Mouse (Mus musculus): Measurements from ENCODE around the gene Serpina3b. TPM values are rescaled to one million over a fixed set of nuclear protein-coding genes. Genes with fewer than 3 reads are reported as not detected.
"Not testable (repeated sequence)": the region's sequence is repeated elsewhere in the genome, so short reads cannot be mapped to it uniquely, and the experiment has no call there.

Serpina3b gene
- polyA plus RNA-seq, 1 experiment from 2014 or later, result 0.73 TPM

GRCm38 (mm10) chr12:104108507-104108906 lies 19.3 kb upstream of the Serpina3b start:
- no peak overlapping the region for H3K4me3 ChIP-seq (ENCODE audit: low read depth, low read length)
- no peaks in the 10 kb centered on the region for H3K27me3 ChIP-seq (ENCODE audit: insufficient read depth, low read length)
- ATAC-seq (no peak), DNase-seq (no peak)
- no peak overlapping the region for H3K9ac ChIP-seq (replicated peaks)
- no peaks in the 10 kb centered on the region for H3K36me3 ChIP-seq (replicated peaks; ENCODE audit: insufficient read depth, low read length)
- WGBS (ENCODE audit: insufficient replicate concordance), result 49% methylated on average over 2 of the region's 2 CpGs
- H3K4me2 ChIP-seq (ENCODE audit: low read depth, low read length), result no peak overlapping the region
- no peak for TF ChIP-seq EP300 (IDR thresholded peaks at IDR 0.05; ENCODE audit: low read depth)
- TF ChIP-seq CTCF (IDR thresholded peaks at IDR 0.05; ENCODE audit: low read depth), result no peak
- H3K4me1 ChIP-seq (ENCODE audit: insufficient read depth), result peaks cover 21% of the 10 kb centered on the region
- no peaks in the 10 kb centered on the region for H3K9me3 ChIP-seq (ENCODE audit: low read length)
- H3K27ac ChIP-seq (ENCODE audit: low read depth), result peak overlapping the region; percentile 30; the same call in 1 of the 2 replicates

GRCm38 (mm10) chr12:104112333-104112732 lies 15.5 kb upstream of the Serpina3b start, which contains the start of gene Serpina3a:
Gene Serpina3a, plus strand, starts transcription at chr12:104112724.
- 82% methylated on average over 11 of the region's 11 CpGs for WGBS (ENCODE audit: insufficient replicate concordance)

GRCm38 (mm10) chr12:104114921-104115579 lies 12.7 kb upstream of the Serpina3b start:
- H3K9me3 ChIP-seq (ENCODE audit: low read length), result no peaks in the 10 kb centered on the region
- DNase-seq (no peak), ATAC-seq (no peak)
- 52% methylated on average over 3 of the region's 3 CpGs for WGBS (ENCODE audit: insufficient replicate concordance)
- no peaks in the 10 kb centered on the region for H3K27me3 ChIP-seq (ENCODE audit: insufficient read depth, low read length)
- H3K36me3 ChIP-seq (replicated peaks; ENCODE audit: insufficient read depth, low read length), result no peaks in the 10 kb centered on the region
- TF ChIP-seq CTCF (IDR thresholded peaks at IDR 0.05; ENCODE audit: low read depth) (no peak), EP300 (IDR thresholded peaks at IDR 0.05; ENCODE audit: low read depth) (no peak)
- H3K9ac ChIP-seq (replicated peaks), result no peak overlapping the region
- H3K4me3 ChIP-seq (ENCODE audit: low read depth, low read length), result no peak overlapping the region
- no peak overlapping the region for H3K27ac ChIP-seq (ENCODE audit: low read depth)
- peaks cover 4% of the 10 kb centered on the region; the same call in 1 of the 2 replicates for H3K4me1 ChIP-seq (ENCODE audit: insufficient read depth)
- H3K4me2 ChIP-seq (ENCODE audit: low read depth, low read length), result no peak overlapping the region

More at GRCm38 (mm10) chr12:104112333-104112732, 15.5 kb upstream of the Serpina3b start, which contains the start of gene Serpina3a:
- H3K27me3 ChIP-seq (ENCODE audit: insufficient read depth, low read length); ATAC-seq; DNase-seq; H3K9me3 ChIP-seq (ENCODE audit: low read length); H3K4me3 ChIP-seq (ENCODE audit: low read depth, low read length); H3K27ac ChIP-seq (ENCODE audit: low read depth); H3K9ac ChIP-seq (replicated peaks); H3K4me2 ChIP-seq (ENCODE audit: low read depth, low read length); H3K36me3 ChIP-seq (replicated peaks; ENCODE audit: insufficient read depth, low read length): not testable (repeated sequence)
- peaks cover 19% of the 10 kb centered on the region for H3K4me1 ChIP-seq (ENCODE audit: insufficient read depth)

- Histone ChIP-seq H3K4me1 (ENCODE audit: insufficient read depth) (no peaks in the 10 kb centered on the region), H3K4me2 (ENCODE audit: low read depth, low read length) (no peak overlapping the region), H3K9ac (replicated peaks) (no peak overlapping the region), H3K27me3 (ENCODE audit: insufficient read depth, low read length) (no peaks in the 10 kb centered on the region), H3K27ac (ENCODE audit: low read depth) (no peak overlapping the region), H3K36me3 (replicated peaks; ENCODE audit: insufficient read depth, low read length) (no peaks in the 10 kb centered on the region), H3K4me3 (ENCODE audit: low read depth, low read length) (no peak overlapping the region), H3K9me3 (ENCODE audit: low read length) (no peaks in the 10 kb centered on the region)
- ATAC-seq (no peak), DNase-seq (no peak)
- WGBS (ENCODE audit: insufficient replicate concordance), result 44% methylated on average over 1 of the region's 1 CpGs
- TF ChIP-seq CTCF (IDR thresholded peaks at IDR 0.05; ENCODE audit: low read depth) (no peak), EP300 (IDR thresholded peaks at IDR 0.05; ENCODE audit: low read depth) (no peak)
Observed at GRCm38 (mm10) chr12:104123097-104123496, 4.7 kb upstream of the Serpina3b start.

- H3K9me3 ChIP-seq (ENCODE audit: low read length), result no peaks in the 10 kb centered on the region
- H3K4me3 ChIP-seq (ENCODE audit: low read depth, low read length), result no peak overlapping the region
- H3K27ac ChIP-seq (ENCODE audit: low read depth), result no peak overlapping the region
- 58% methylated on average over 2 of the region's 2 CpGs for WGBS (ENCODE audit: insufficient replicate concordance)
- no peaks in the 10 kb centered on the region for H3K36me3 ChIP-seq (replicated peaks; ENCODE audit: insufficient read depth, low read length)
- no peak overlapping the region for H3K4me2 ChIP-seq (ENCODE audit: low read depth, low read length)
- no peak overlapping the region for H3K9ac ChIP-seq (replicated peaks)
- H3K27me3 ChIP-seq (ENCODE audit: insufficient read depth, low read length), result no peaks in the 10 kb centered on the region
- ATAC-seq, result no peak
- DNase-seq, result no peak
- no peak for TF ChIP-seq EP300 (IDR thresholded peaks at IDR 0.05; ENCODE audit: low read depth)
- TF ChIP-seq CTCF (IDR thresholded peaks at IDR 0.05; ENCODE audit: low read depth), result no peak
- no peaks in the 10 kb centered on the region for H3K4me1 ChIP-seq (ENCODE audit: insufficient read depth)
Observed at GRCm38 (mm10) chr12:104123996-104124395, 3.8 kb upstream of the Serpina3b start.

- Histone ChIP-seq H3K4me1 (ENCODE audit: insufficient read depth) (0 out of 2 replicates have a peak, but pooled peaks cover 2% of the 10 kb centered on the region), H3K27me3 (ENCODE audit: insufficient read depth, low read length) (no peaks in the 10 kb centered on the region), H3K9me3 (ENCODE audit: low read length) (no peaks in the 10 kb centered on the region), H3K9ac (replicated peaks) (no peak overlapping the region), H3K4me2 (ENCODE audit: low read depth, low read length) (no peak overlapping the region), H3K4me3 (ENCODE audit: low read depth, low read length) (no peak overlapping the region), H3K36me3 (replicated peaks; ENCODE audit: insufficient read depth, low read length) (no peaks in the 10 kb centered on the region), H3K27ac (ENCODE audit: low read depth) (no peak overlapping the region)
- DNase-seq (no peak), ATAC-seq (no peak)
- 71% methylated on average over 5 of the region's 5 CpGs for WGBS (ENCODE audit: insufficient replicate concordance)
- TF ChIP-seq CTCF (IDR thresholded peaks at IDR 0.05; ENCODE audit: low read depth) (no peak), EP300 (IDR thresholded peaks at IDR 0.05; ENCODE audit: low read depth) (no peak)
Observed at GRCm38 (mm10) chr12:104125021-104125560, 2.7 kb upstream of the Serpina3b start.
